Mouse (Mus musculus) liver, postnatal 0 days (tissue): ENCODE results near the gene Slc38a3. TPM values are rescaled to one million over a fixed set of nuclear protein-coding genes. Genes with fewer than 3 reads are reported as not detected.
A peak's percentile ranks its signal among the peaks of the same experiment; 100 is the strongest.

Experiments used
- ATAC-seq: fragments of 200-750 bp; cut with Nextera tagmentation; 2 replicates; pipeline ENCODE4 v1.8.0; 2017; ENCODE audit warnings: mild to moderate bottlenecking, moderate library complexity
- DNase-seq: peaks from one replicate; pipeline ENCODE4 v3.0.0-alpha.2; 2016
- H3K27ac ChIP-seq: fragments of 300-500 bp; sonication (generic); 2 replicates; pipeline ENCODE4 v1.5.1; 2014; ENCODE audit warnings: antibody characterized with exemption, moderate library complexity, mild to moderate bottlenecking, low read depth
- H3K27me3 ChIP-seq: fragments of 300-500 bp; sonication (generic); 2 replicates; pipeline ENCODE4 v1.6.1; 2014; ENCODE audit warnings: low read length, control low read depth, mixed read lengths; ENCODE audit not compliant: insufficient read depth
- H3K36me3 ChIP-seq: fragments of 300-500 bp; sonication (generic); replicated peaks from 2 replicates; pipeline ENCODE4 v1.6.1; 2014; ENCODE audit warnings: mild to moderate bottlenecking, control low read depth, low read length, moderate library complexity, mixed read lengths; ENCODE audit not compliant: insufficient read depth
- H3K4me1 ChIP-seq: fragments of 300-500 bp; sonication (generic); 2 replicates; pipeline ENCODE4 v1.6.1; 2014; ENCODE audit warnings: antibody characterized with exemption, mild to moderate bottlenecking, control low read depth; ENCODE audit not compliant: insufficient read depth
- H3K4me2 ChIP-seq: fragments of 300-500 bp; sonication (generic); 2 replicates; pipeline ENCODE4 v1.6.1; 2014; ENCODE audit warnings: low read depth, mild to moderate bottlenecking, low read length, moderate library complexity, mixed read lengths
- H3K4me3 ChIP-seq: fragments of 300-500 bp; sonication (generic); 2 replicates; pipeline ENCODE4 v1.5.1; 2014; ENCODE audit warnings: low read depth, low read length
- H3K9ac ChIP-seq: fragments of 300-500 bp; sonication (generic); replicated peaks from 2 replicates; pipeline ENCODE4 v1.6.1; 2014; ENCODE audit warnings: mild to moderate bottlenecking, moderate library complexity
- H3K9me3 ChIP-seq: fragments of 300-500 bp; sonication (generic); 2 replicates; pipeline ENCODE4 v1.6.1; 2016; ENCODE audit warnings: mild to moderate bottlenecking, control low read depth, low read length, mixed read lengths
- CTCF ChIP-seq: sonication (generic); IDR thresholded peaks from 2 replicates; pipeline ENCODE4 v1.5.1; 2016; ENCODE audit warnings: antibody characterized with exemption, low read depth
- EP300 ChIP-seq: IDR thresholded peaks from 2 replicates; pipeline ENCODE4 v1.6.1; 2016; ENCODE audit warnings: antibody characterized with exemption, low read depth, mild to moderate bottlenecking
- WGBS: fragments of 180-500 bp; shearing (Covaris S2); extraction: QIAGEN DNeasy Blood & Tissue Kit; methylation state at CpG from one replicate; pipeline ENCODE4 v1.1.7; 2014; ENCODE audit not compliant: insufficient replicate concordance; 5-methylcytosine and 5-hydroxymethylcytosine counted together
- polyA plus RNA-seq: library from polyadenylated mRNA; unstranded; fragments of >200 nt; fragmentation: Nextera tagmentation; extraction: Ambion mirVana; gene quantifications from 2 replicates; pipeline ENCODE4 v1.2.1, GENCODE M21; 2015

Slc38a3 gene
- polyA plus RNA-seq, result 147 and 174 TPM in 2 replicates

DNA sequence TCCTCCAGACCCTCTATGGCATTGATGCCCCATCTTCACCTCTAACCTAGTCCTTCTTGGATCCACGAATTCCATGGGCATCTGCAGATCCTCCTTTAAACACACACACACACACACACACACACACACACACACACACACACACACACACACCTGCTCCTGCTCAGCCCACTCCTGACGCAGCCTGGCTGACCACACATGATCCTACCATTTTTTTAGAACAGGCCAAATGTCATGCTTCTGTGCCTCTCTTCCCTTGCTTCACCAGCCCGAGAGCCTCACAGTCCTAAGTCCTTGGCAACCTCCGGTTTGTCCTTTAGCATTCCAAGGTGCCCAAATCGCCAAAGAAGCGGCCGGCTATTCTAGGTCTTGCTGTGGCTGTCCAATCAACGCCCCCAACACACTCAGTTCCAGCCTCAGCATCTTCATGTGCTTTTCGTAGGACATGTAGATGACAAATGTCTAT is at the start of gene Slc38a3:
Slc38a3 (minus strand) TSS at position 51 of the 466 bp plus-strand sequence.
- peaks cover 38% of the 10 kb centered on the region for H3K27me3 ChIP-seq
- no peak for TF ChIP-seq CTCF
- no peak for TF ChIP-seq EP300
- no peaks in the 10 kb centered on the region for H3K9me3 ChIP-seq
- no peak for DNase-seq
- H3K9ac ChIP-seq, result peak within 1 kb of the TSS; percentile 82
- H3K4me3 ChIP-seq, result peak within 1 kb of the TSS; percentile 60; the same call in 1 of the 2 replicates
- 79% methylated on average over 9 of the region's 9 CpGs for WGBS
- peak within 1 kb of the TSS; percentile 93 for H3K27ac ChIP-seq
- H3K36me3 ChIP-seq, result no peaks in the 10 kb centered on the region
- H3K4me2 ChIP-seq, result peak within 1 kb of the TSS; percentile 66
- 0 out of 2 replicates have a peak, but pooled peaks cover 4% of the 10 kb centered on the region for H3K4me1 ChIP-seq
- ATAC-seq, result no peak

DNA sequence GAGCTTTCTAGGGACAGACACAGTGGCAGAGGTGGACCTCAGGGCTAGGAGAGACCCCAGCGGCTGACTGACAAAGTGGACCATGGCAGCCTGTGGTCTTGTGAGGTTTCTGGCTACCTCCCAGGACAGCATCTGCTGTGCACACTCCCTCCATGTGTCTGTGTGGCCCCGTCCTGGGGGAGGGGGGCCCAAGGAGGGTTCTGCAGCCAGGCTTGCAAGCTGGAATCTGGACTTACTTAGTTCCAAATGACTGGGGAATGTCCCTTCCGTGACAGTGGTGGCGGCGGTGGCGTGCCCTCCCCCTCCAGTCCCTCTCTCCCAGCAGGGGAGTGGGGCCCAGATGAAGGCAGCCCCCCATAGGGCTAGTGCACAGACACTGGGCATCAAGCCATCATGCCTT is 47.6 kb upstream of the Slc38a3 start:
- DNase-seq (no peak), ATAC-seq (no peak)
- WGBS, result 76% methylated on average over 5 of the region's 6 CpGs
- Histone ChIP-seq H3K4me2 (no peak overlapping the region), H3K9me3 (no peaks in the 10 kb centered on the region), H3K27me3 (0 out of 2 replicates have a peak, but pooled peaks cover 17% of the 10 kb centered on the region), H3K27ac (no peak overlapping the region), H3K9ac (no peak overlapping the region), H3K4me3 (no peak overlapping the region), H3K36me3 (no peaks in the 10 kb centered on the region), H3K4me1 (0 out of 2 replicates have a peak, but pooled peaks cover 4% of the 10 kb centered on the region)
- no peak for TF ChIP-seq EP300
- no peak for TF ChIP-seq CTCF

DNA sequence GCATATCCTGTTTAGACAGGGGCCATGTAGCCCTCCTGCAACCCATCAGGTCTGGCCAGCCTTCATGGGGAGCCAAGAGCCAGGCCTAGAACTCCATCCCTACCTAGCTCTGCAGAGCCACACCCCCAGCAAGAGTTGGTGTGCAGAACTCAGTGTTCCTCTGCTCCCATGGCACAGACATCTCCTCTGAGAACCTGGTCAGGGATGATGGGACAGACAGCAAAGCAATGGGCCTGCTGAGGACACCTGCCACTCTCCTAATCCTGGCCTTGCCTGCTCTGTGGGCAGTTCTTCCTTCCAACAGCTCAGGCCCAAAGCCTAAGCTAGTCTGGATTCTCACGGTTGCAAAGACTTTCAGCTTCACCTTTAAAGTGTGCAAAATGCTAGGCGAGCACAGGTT is 46.3 kb upstream of the Slc38a3 start:
- Histone ChIP-seq H3K36me3 (no peaks in the 10 kb centered on the region), H3K27me3 (peaks cover 25% of the 10 kb centered on the region), H3K4me3 (no peak overlapping the region), H3K9ac (no peak overlapping the region), H3K4me2 (no peak overlapping the region), H3K27ac (no peak overlapping the region), H3K9me3 (no peaks in the 10 kb centered on the region), H3K4me1 (0 out of 2 replicates have a peak, but pooled peaks cover 4% of the 10 kb centered on the region)
- ATAC-seq (no peak), DNase-seq (no peak)
- 54% methylated on average over 2 of the region's 2 CpGs for WGBS
- TF ChIP-seq CTCF (no peak), EP300 (no peak)

DNA sequence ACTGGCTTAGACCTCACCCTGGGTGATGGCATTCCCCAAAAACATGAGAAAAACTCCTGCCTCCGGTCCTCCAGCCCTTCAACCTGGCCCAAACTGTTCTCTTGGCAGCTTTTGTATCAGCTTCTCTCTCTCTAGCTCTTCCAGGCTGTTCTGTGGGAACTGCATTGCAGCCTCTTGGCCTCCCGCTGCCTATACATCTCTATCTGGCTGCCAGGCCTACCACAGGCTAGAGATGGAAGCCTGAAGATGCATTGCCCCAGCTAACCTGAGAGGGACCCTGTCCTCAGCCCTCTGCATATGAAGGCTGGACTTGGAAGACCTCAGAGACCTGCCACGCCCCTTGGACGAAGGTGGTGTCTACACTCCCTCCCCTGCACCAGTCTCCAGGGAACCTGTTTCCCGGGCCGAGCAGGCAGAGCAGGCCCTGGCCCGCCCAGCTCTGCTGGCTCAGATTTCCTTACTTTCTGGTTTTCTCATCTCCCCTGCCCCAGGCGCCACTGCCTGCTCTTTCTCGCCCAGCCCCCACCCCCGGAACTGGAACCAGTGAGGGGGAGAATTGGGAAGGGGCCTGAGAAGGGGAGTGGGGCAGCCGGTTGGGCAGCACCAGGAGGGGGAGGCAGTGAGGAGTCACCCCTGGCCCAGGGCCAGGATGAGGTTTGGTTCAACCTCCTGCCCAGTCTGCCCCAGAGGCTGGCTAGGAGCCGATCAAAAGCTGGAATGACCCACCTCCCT is 45.1 kb upstream of the Slc38a3 start:
- H3K9ac ChIP-seq, result no peak overlapping the region
- ATAC-seq (no peak), DNase-seq (peak; percentile 43)
- H3K27me3 ChIP-seq, result peaks cover 36% of the 10 kb centered on the region
- H3K4me1 ChIP-seq, result peaks cover 11% of the 10 kb centered on the region; the same call in 1 of the 2 replicates
- no peak overlapping the region for H3K27ac ChIP-seq
- H3K4me3 ChIP-seq, result no peak overlapping the region
- WGBS, result 37% methylated on average over 12 of the region's 12 CpGs
- no peak overlapping the region for H3K4me2 ChIP-seq
- no peaks in the 10 kb centered on the region for H3K9me3 ChIP-seq
- no peaks in the 10 kb centered on the region for H3K36me3 ChIP-seq
- TF ChIP-seq CTCF, result no peak
- TF ChIP-seq EP300, result no peak

DNA sequence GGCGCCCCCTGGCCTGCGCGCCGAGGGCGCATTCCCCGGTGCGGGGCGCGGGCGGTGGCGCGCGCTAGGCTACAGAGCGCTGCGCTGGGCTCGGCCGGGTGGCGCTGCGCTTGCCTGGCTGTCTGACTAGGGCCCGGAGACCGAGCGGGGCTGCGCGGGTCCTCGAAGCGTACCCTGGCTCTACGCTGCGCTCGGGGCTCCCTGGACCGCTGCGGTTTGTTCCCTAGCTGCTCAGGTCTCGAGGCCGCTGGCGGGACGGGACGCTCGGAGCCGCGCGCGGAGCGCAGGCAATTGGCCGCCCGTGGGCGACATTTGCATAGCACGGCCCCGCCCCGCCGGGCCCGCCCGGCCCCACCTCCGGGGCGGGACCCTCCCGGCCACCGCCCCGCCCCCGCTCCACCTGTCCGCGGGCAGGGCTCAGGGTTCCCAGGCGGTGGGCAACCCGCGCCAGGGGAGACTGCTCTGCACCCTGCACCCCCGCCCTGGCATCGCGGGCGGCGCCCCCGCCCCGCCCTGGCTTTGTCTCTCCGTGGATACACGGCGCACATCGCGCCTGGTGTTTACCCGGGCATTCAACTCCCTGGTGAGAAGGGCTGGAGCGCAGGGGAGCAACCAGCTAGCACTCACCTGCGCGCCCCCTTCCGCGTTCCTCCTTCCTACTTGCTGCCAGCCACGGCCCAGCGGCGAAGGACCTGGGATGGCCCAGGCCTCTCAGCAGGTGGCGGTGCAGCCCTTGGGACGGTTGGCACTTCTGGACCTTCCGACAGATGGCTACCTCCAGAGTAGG is 40.6 kb upstream of the Slc38a3 start, which contains the start of gene Sema3f:
Sema3f (minus strand) TSS at position 779 of the 787 bp plus-strand sequence.
- TF ChIP-seq EP300 (no peak), CTCF (peak; percentile 63)
- Histone ChIP-seq H3K27ac (0 out of 2 replicates have a peak within 1 kb of the TSS, but pooled peaks have one; percentile 41), H3K4me1 (peaks cover 16% of the 10 kb centered on the region; the same call in 1 of the 2 replicates), H3K9ac (peak within 1 kb of the TSS; percentile 62), H3K9me3 (no peaks in the 10 kb centered on the region), H3K36me3 (no peaks in the 10 kb centered on the region), H3K4me2 (peak within 1 kb of the TSS; percentile 93), H3K27me3 (peaks cover 65% of the 10 kb centered on the region), H3K4me3 (peak within 1 kb of the TSS; percentile 57)
- peak; percentile 93 for ATAC-seq
- 1% methylated on average over 58 of the region's 86 CpGs for WGBS
- peak; percentile 86 for DNase-seq
